Mouse (Mus musculus) spleen, adult 2 months (tissue): Measurements from ENCODE around the gene Amdhd1.

ENCODE experiments used
- CTCF ChIP-seq: fragments of 200-500 bp; IDR thresholded peaks from 2 replicates; pipeline ENCODE4 v1.5.1; 2011; ENCODE audit warnings: mild to moderate bottlenecking, inconsistent platforms; ENCODE audit not compliant: insufficient read depth, insufficient read length, insufficient replicate concordance; ENCODE audit errors: extremely low read depth
- POLR2A ChIP-seq: fragments of 200-500 bp; IDR thresholded peaks from 2 replicates; pipeline ENCODE4 v1.6.1; 2011; ENCODE audit warnings: low read depth, low read length, inconsistent platforms

- TF ChIP-seq CTCF: no peak
- no peak for TF ChIP-seq POLR2A
These were observed 51.6 kb downstream of the Amdhd1 start, which contains the start of gene Hal for GRCm38 (mm10) chr10:93488066-93488827.
